Mouse (Mus musculus): ENCODE measurements around the gene Tdgf1. TPM values are rescaled to one million over a fixed set of nuclear protein-coding genes. Genes with fewer than 3 reads are reported as not detected.

Gene Tdgf1
- polyA plus RNA-seq, 1 experiment from 2014 or later, result not detected

GRCm38 (mm10) chr9:110984096-110984495 lies 38.1 kb upstream of the Tdgf1 start:
- no peak overlapping the region for H3K27ac ChIP-seq (ENCODE audit: low read length)
- H3K4me2 ChIP-seq (ENCODE audit: low read depth, low read length), result no peak overlapping the region
- H3K27me3 ChIP-seq (replicated peaks; ENCODE audit: control insufficient read depth, insufficient read depth, low read length), result no peaks in the 10 kb centered on the region
- WGBS, result 94% methylated on average over 9 of the region's 9 CpGs
- H3K9ac ChIP-seq (ENCODE audit: low read depth, low read length), result no peak overlapping the region
- H3K4me3 ChIP-seq (ENCODE audit: low read length), result no peak overlapping the region
- no peaks in the 10 kb centered on the region; the same call in 1 of the 2 replicates for H3K4me1 ChIP-seq (ENCODE audit: control insufficient read depth, insufficient read depth, low read length)
- H3K9me3 ChIP-seq (ENCODE audit: control insufficient read depth, low read length), result no peaks in the 10 kb centered on the region
- ATAC-seq, result no peak
- no peaks in the 10 kb centered on the region for H3K36me3 ChIP-seq (ENCODE audit: control insufficient read depth, insufficient read depth, low read length)

DNA sequence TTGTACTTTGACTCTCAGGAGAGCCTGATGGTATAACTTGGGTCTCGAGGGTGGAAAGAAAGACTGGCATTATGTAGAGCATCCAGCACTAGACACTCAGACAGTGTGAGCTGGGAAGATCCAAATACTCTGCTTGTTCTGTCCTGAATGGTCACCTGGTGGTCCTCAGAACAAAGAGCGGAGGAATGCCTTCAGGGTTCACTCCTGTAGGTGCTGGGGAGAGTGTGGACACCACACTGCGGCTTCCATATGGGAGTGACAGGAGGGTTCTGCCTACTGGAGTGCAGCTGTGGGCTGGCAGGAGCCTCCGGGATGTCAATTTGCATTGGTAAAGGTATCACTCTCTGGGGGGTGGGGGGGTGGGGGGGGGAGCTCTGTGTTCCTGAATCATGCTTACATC lies 36.4 kb upstream of the Tdgf1 start:
- no peak overlapping the region for H3K9ac ChIP-seq (ENCODE audit: low read depth, low read length)
- no peak overlapping the region for H3K4me3 ChIP-seq (ENCODE audit: low read length)
- H3K4me2 ChIP-seq (ENCODE audit: low read depth, low read length), result no peak overlapping the region
- H3K36me3 ChIP-seq (ENCODE audit: control insufficient read depth, insufficient read depth, low read length), result no peaks in the 10 kb centered on the region
- H3K27me3 ChIP-seq (replicated peaks; ENCODE audit: control insufficient read depth, insufficient read depth, low read length), result no peaks in the 10 kb centered on the region
- no peak for ATAC-seq
- no peak overlapping the region for H3K27ac ChIP-seq (ENCODE audit: low read length)
- H3K4me1 ChIP-seq (ENCODE audit: control insufficient read depth, insufficient read depth, low read length), result no peaks in the 10 kb centered on the region
- no peaks in the 10 kb centered on the region for H3K9me3 ChIP-seq (ENCODE audit: control insufficient read depth, low read length)
- 69% methylated on average over 4 of the region's 4 CpGs for WGBS

GRCm38 (mm10) chr9:110979411-110979810 lies 33.5 kb upstream of the Tdgf1 start:
- H3K4me1 ChIP-seq (ENCODE audit: control insufficient read depth, insufficient read depth, low read length), result no peaks in the 10 kb centered on the region
- H3K27ac ChIP-seq (ENCODE audit: low read length), result no peak overlapping the region
- no peak overlapping the region for H3K4me3 ChIP-seq (ENCODE audit: low read length)
- 93% methylated on average over 11 of the region's 11 CpGs for whole genome bisulfite sequencing
- H3K4me2 ChIP-seq (ENCODE audit: low read depth, low read length), result no peak overlapping the region
- H3K9ac ChIP-seq (ENCODE audit: low read depth, low read length), result no peak overlapping the region
- no peak for ATAC-seq
- H3K36me3 ChIP-seq (ENCODE audit: control insufficient read depth, insufficient read depth, low read length), result no peaks in the 10 kb centered on the region
- no peaks in the 10 kb centered on the region for H3K9me3 ChIP-seq (ENCODE audit: control insufficient read depth, low read length)
- H3K27me3 ChIP-seq (replicated peaks; ENCODE audit: control insufficient read depth, insufficient read depth, low read length), result no peaks in the 10 kb centered on the region

GRCm38 (mm10) chr9:110965910-110966231 lies 19.9 kb upstream of the Tdgf1 start:
- 66% methylated on average over 2 of the region's 2 CpGs for WGBS

GRCm38 (mm10) chr9:110965062-110965909 lies 19.3 kb upstream of the Tdgf1 start:
- Histone ChIP-seq H3K4me2 (ENCODE audit: low read depth, low read length) (no peak overlapping the region), H3K4me3 (ENCODE audit: low read length) (no peak overlapping the region), H3K9me3 (ENCODE audit: control insufficient read depth, low read length) (no peaks in the 10 kb centered on the region), H3K4me1 (ENCODE audit: control insufficient read depth, insufficient read depth, low read length) (no peaks in the 10 kb centered on the region), H3K9ac (ENCODE audit: low read depth, low read length) (no peak overlapping the region), H3K27me3 (replicated peaks; ENCODE audit: control insufficient read depth, insufficient read depth, low read length) (no peaks in the 10 kb centered on the region), H3K27ac (ENCODE audit: low read length) (no peak overlapping the region), H3K36me3 (ENCODE audit: control insufficient read depth, insufficient read depth, low read length) (no peaks in the 10 kb centered on the region)
- WGBS, result 90% methylated on average over 22 of the region's 22 CpGs
- ATAC-seq, result no peak

More at GRCm38 (mm10) chr9:110965910-110966231, 19.9 kb upstream of the Tdgf1 start:
- no peak for ATAC-seq
- Histone ChIP-seq H3K27ac (ENCODE audit: low read length) (no peak overlapping the region), H3K4me1 (ENCODE audit: control insufficient read depth, insufficient read depth, low read length) (no peaks in the 10 kb centered on the region), H3K9me3 (ENCODE audit: control insufficient read depth, low read length) (no peaks in the 10 kb centered on the region), H3K4me3 (ENCODE audit: low read length) (no peak overlapping the region), H3K9ac (ENCODE audit: low read depth, low read length) (no peak overlapping the region), H3K36me3 (ENCODE audit: control insufficient read depth, insufficient read depth, low read length) (no peaks in the 10 kb centered on the region), H3K27me3 (replicated peaks; ENCODE audit: control insufficient read depth, insufficient read depth, low read length) (no peaks in the 10 kb centered on the region), H3K4me2 (ENCODE audit: low read depth, low read length) (no peak overlapping the region)

- no peak for ATAC-seq
- Histone ChIP-seq H3K9me3 (ENCODE audit: control insufficient read depth, low read length) (no peaks in the 10 kb centered on the region), H3K36me3 (ENCODE audit: control insufficient read depth, insufficient read depth, low read length) (no peaks in the 10 kb centered on the region), H3K27ac (ENCODE audit: low read length) (no peak overlapping the region), H3K27me3 (replicated peaks; ENCODE audit: control insufficient read depth, insufficient read depth, low read length) (no peaks in the 10 kb centered on the region), H3K9ac (ENCODE audit: low read depth, low read length) (no peak overlapping the region), H3K4me1 (ENCODE audit: control insufficient read depth, insufficient read depth, low read length) (no peaks in the 10 kb centered on the region), H3K4me3 (ENCODE audit: low read length) (no peak overlapping the region), H3K4me2 (ENCODE audit: low read depth, low read length) (no peak overlapping the region)
- WGBS, result 90% methylated on average over 8 of the region's 8 CpGs
Observed at GRCm38 (mm10) chr9:110963566-110964115, 17.7 kb upstream of the Tdgf1 start.

DNA sequence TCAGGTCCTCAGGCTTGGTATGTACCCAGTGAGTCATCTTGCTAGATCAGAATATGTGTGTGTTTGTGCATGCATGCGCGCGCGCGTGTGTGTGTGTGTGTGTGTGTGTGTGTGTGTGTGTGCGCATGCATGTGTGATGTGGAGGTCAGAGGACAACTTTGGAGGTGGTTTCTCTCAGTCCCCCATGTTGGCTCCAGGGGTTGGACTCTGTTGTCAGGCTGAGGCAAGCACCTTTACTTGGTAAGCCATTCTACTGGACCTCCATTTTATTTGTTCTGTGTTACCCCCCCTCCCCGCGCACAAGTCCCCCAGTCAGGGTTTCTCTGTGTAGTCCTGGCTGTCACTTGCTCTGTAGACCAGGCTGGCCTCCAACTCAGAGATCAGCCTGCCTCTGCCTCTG lies 15.4 kb upstream of the Tdgf1 start:
- Histone ChIP-seq H3K4me2 (ENCODE audit: low read depth, low read length) (no peak overlapping the region), H3K9ac (ENCODE audit: low read depth, low read length) (no peak overlapping the region), H3K27me3 (replicated peaks; ENCODE audit: control insufficient read depth, insufficient read depth, low read length) (no peaks in the 10 kb centered on the region), H3K36me3 (ENCODE audit: control insufficient read depth, insufficient read depth, low read length) (no peaks in the 10 kb centered on the region), H3K9me3 (ENCODE audit: control insufficient read depth, low read length) (no peaks in the 10 kb centered on the region), H3K4me3 (ENCODE audit: low read length) (no peak overlapping the region), H3K4me1 (ENCODE audit: control insufficient read depth, insufficient read depth, low read length) (no peaks in the 10 kb centered on the region), H3K27ac (ENCODE audit: low read length) (no peak overlapping the region)
- no peak for ATAC-seq
- 99% methylated on average over 8 of the region's 8 CpGs for WGBS

DNA sequence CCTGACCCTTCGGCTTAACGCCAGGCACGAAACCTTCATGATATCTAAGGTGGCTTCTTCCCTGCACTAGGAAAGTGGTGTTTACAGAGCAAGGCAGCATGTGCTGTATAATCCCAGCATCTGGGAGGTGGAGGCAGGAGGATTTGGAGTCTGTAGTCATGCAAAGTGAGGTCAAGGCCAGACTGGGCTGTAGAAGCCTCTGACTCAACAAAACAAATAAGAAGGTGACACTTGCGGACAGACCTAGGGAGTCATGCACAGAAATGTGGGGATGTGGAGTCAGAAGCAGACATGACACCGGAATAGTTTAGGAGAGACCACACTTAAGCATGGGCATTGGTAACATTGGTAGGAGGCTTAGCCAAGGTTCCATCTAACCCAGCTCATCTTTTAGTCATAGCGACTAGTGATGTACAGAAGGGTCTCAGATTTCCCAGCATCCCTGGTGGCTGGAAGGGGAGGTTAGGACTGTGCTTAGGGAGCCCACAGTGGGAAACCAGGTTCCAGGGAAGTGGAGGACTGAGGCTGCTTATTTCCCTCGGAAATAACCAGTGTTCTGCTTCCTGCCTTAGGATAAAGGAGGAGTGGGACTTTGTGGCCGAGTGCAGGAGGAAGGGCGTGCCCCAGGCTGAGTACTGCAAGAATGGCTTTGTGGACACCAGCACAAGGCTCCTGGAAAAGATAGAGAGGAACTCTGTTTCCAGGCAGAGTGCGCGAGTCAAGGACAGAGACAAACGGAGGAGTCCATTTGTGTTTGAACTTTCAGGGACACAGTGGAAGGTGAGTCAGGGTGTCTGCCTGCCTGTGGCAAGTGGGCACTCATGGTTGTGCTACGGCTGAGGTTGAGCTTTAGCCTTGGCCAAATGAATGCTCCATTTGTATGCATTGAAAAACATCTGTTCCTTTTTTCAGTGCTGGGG lies 14.5 kb upstream of the Tdgf1 start:
- no peak overlapping the region for H3K4me2 ChIP-seq (ENCODE audit: low read depth, low read length)
- 79% methylated on average over 13 of the region's 13 CpGs for WGBS
- no peaks in the 10 kb centered on the region for H3K36me3 ChIP-seq (ENCODE audit: control insufficient read depth, insufficient read depth, low read length)
- H3K4me3 ChIP-seq (ENCODE audit: low read length), result no peak overlapping the region
- no peak overlapping the region for H3K9ac ChIP-seq (ENCODE audit: low read depth, low read length)
- no peak overlapping the region for H3K27ac ChIP-seq (ENCODE audit: low read length)
- H3K27me3 ChIP-seq (replicated peaks; ENCODE audit: control insufficient read depth, insufficient read depth, low read length), result no peaks in the 10 kb centered on the region; the same call in 1 of the 2 replicates
- no peak for ATAC-seq
- H3K4me1 ChIP-seq (ENCODE audit: control insufficient read depth, insufficient read depth, low read length), result no peaks in the 10 kb centered on the region
- no peaks in the 10 kb centered on the region for H3K9me3 ChIP-seq (ENCODE audit: control insufficient read depth, low read length)

- H3K4me2 ChIP-seq (ENCODE audit: low read depth, low read length), result no peak overlapping the region
- H3K9me3 ChIP-seq (ENCODE audit: control insufficient read depth, low read length), result no peaks in the 10 kb centered on the region
- H3K4me1 ChIP-seq (ENCODE audit: control insufficient read depth, insufficient read depth, low read length), result no peaks in the 10 kb centered on the region
- H3K9ac ChIP-seq (ENCODE audit: low read depth, low read length), result no peak overlapping the region
- H3K36me3 ChIP-seq (ENCODE audit: control insufficient read depth, insufficient read depth, low read length), result no peaks in the 10 kb centered on the region
- H3K27me3 ChIP-seq (replicated peaks; ENCODE audit: control insufficient read depth, insufficient read depth, low read length), result no peaks in the 10 kb centered on the region; the same call in 1 of the 2 replicates
- ATAC-seq, result no peak
- 80% methylated on average over 5 of the region's 5 CpGs for WGBS
- no peak overlapping the region for H3K4me3 ChIP-seq (ENCODE audit: low read length)
- no peak overlapping the region for H3K27ac ChIP-seq (ENCODE audit: low read length)
Observed at GRCm38 (mm10) chr9:110959669-110960068, 13.7 kb upstream of the Tdgf1 start.
